Comparison of ENCODE assay signal across 17 mouse cellular contexts in genomic region chr12:75467814-75468213, GRCm38 (mm10). TPM values are rescaled to one million over a fixed set of nuclear protein-coding genes. Genes with fewer than 3 reads are reported as not detected.
DNase-seq lines count a peak whose midpoint lies in the region; ATAC-seq and TF ChIP-seq lines count a peak whose summit lies in the region.
"Had no signal": no experiment of that assay in that cellular context is flagged by ENCODE, and none has a peak within 500 bp of the region (broad histone marks: within the 10 kb centered on the region; RNA-seq: fewer than 3 reads in every experiment).

No protein-coding gene starts in this region.

- 0 out of 2 replicates have a peak, but pooled peaks cover 7% of the 10 kb centered on the region for H3K4me1 ChIP-seq in kidney, embryonic 16.5 days (ENCODE audit: insufficient read depth, low read length)
- no peaks in the 10 kb centered on the region for H3K4me1 ChIP-seq in CH12.LX (ENCODE audit: control insufficient read depth in 1 of 2, insufficient read depth in 2 of 2)
- no peaks in the 10 kb centered on the region; the same call in 1 of the 2 replicates for H3K4me1 ChIP-seq in intestine, embryonic 15.5 days (replicated peaks)
- H3K4me1 ChIP-seq: heart, embryonic 13.5 days had no signal

- in situ Hi-C loops in CH12.LX (cut with MboI; ENCODE audit: low pct_ligation_motif_present, low pct_unique_long_range_greater_than_20kb, low sequenced_read_pairs): loop anchor here (5.0 to 10.0 kb wide), 2 partner anchors 184 to 307 kb away; no protein-coding TSS in a partner anchor

- H3K9me3 ChIP-seq in kidney, embryonic 16.5 days (ENCODE audit: low read length): no peaks in the 10 kb centered on the region
- no peaks in the 10 kb centered on the region for H3K9me3 ChIP-seq in CH12.LX (replicated peaks; ENCODE audit: low read length)
- H3K9me3 ChIP-seq in intestine, embryonic 15.5 days: no peaks in the 10 kb centered on the region
- H3K9me3 ChIP-seq: forebrain, embryonic 10.5 days; G1E; heart, embryonic 13.5 days had no signal

- H3K79me2 ChIP-seq in CH12.LX (replicated peaks; ENCODE audit: control insufficient read depth, extremely low read depth, insufficient read depth, poor library complexity, severe bottlenecking): no peaks in the 10 kb centered on the region

- no peak overlapping the region for H3K27ac ChIP-seq in kidney, embryonic 16.5 days (ENCODE audit: low read length)
- H3K27ac ChIP-seq in CH12.LX (ENCODE audit: insufficient read depth, low read depth): no peak overlapping the region
- H3K27ac ChIP-seq in intestine, embryonic 15.5 days: no peak overlapping the region
- H3K27ac ChIP-seq: forebrain, embryonic 10.5 days; heart, embryonic 13.5 days; hindbrain, embryonic 14.5 days had no signal

- no peak for TF ChIP-seq EP300 in CH12.LX (IDR thresholded peaks at IDR 0.05; ENCODE audit: low read length)

- dilution Hi-C loops in CH12.LX (cut with MboI; ENCODE audit: extremely low pct_ligation_motif_present, extremely low pct_unique_long_range_greater_than_20kb, low sequenced_read_pairs): no loop called here

- H3K36me3 ChIP-seq in kidney, embryonic 16.5 days (ENCODE audit: insufficient read depth, low read length): peaks cover 31% of the 10 kb centered on the region
- peaks cover 30 to 65% of the 10 kb centered on the region in 2 experiments for H3K36me3 ChIP-seq in CH12.LX (replicated peaks in 1 of 2; ENCODE audit: control insufficient read depth in 1 of 2, insufficient read depth in 1 of 2, low read length in 1 of 2)
- H3K36me3 ChIP-seq in intestine, embryonic 15.5 days: no peaks in the 10 kb centered on the region

- no peak overlapping the region for H3K9ac ChIP-seq in kidney, embryonic 16.5 days (replicated peaks; ENCODE audit: low read length)
- no peak overlapping the region for H3K9ac ChIP-seq in CH12.LX (ENCODE audit: insufficient read depth, low read depth)
- no peak overlapping the region for H3K9ac ChIP-seq in intestine, embryonic 15.5 days
- H3K9ac ChIP-seq: heart, embryonic 13.5 days; hindbrain, embryonic 14.5 days had no signal

- DNase-seq in kidney, postnatal 36 days: peak; percentile 44 to 48
- DNase-seq in 416B (ENCODE audit: low read depth): peak; percentile 26
- no peak for DNase-seq in CH12.LX (ENCODE audit: extremely low read depth)

- no peaks in the 10 kb centered on the region for H3K27me3 ChIP-seq in kidney, embryonic 16.5 days (ENCODE audit: insufficient read depth, low read length)
- H3K27me3 ChIP-seq in CH12.LX (replicated peaks): no peaks in the 10 kb centered on the region
- no peaks in the 10 kb centered on the region for H3K27me3 ChIP-seq in intestine, embryonic 15.5 days (replicated peaks)
- H3K27me3 ChIP-seq: heart, embryonic 13.5 days had no signal

- 94% methylated on average over 6 of the region's 6 CpGs for WGBS in kidney, embryonic 16.5 days
- WGBS in intestine, embryonic 15.5 days: 87% methylated on average over 6 of the region's 6 CpGs

- TF ChIP-seq POLR2A in CH12.LX (IDR thresholded peaks at IDR 0.05; ENCODE audit: low read depth, low read length): no peak

- TF ChIP-seq CTCF in CH12.LX (conservative IDR thresholded peaks at IDR 0.05 in 1 of 2, IDR thresholded peaks at IDR 0.05 in 1 of 2; ENCODE audit: low read depth in 2 of 2, low read length in 2 of 2): peak in 1 of 2 experiments; percentile 34; a peak in 1 of 4 replicates

- TF ChIP-seq RAD21 in CH12.LX (IDR thresholded peaks at IDR 0.05; ENCODE audit: low read depth, low read length): no peak; the same call in none of the 2 replicates

- H3K4me3 ChIP-seq in kidney, embryonic 16.5 days (ENCODE audit: low read length): no peak overlapping the region
- no peak overlapping the region for H3K4me3 ChIP-seq in CH12.LX (replicated peaks in 1 of 3; ENCODE audit: low read depth in 2 of 3, low read length in 2 of 3, poor library complexity in 1 of 3)
- no peak overlapping the region for H3K4me3 ChIP-seq in intestine, embryonic 15.5 days (replicated peaks)
- H3K4me3 ChIP-seq: forebrain, embryonic 10.5 days; heart, embryonic 13.5 days had no signal

- H3K4me2 ChIP-seq in kidney, embryonic 16.5 days (replicated peaks; ENCODE audit: low read depth, low read length): no peak overlapping the region
- H3K4me2 ChIP-seq in CH12.LX (ENCODE audit: insufficient read depth, low read depth, poor library complexity, severe bottlenecking): no peak overlapping the region
- no peak overlapping the region for H3K4me2 ChIP-seq in intestine, embryonic 15.5 days (replicated peaks)
- H3K4me2 ChIP-seq: heart, embryonic 13.5 days; hindbrain, embryonic 14.5 days had no signal

- no peak for ATAC-seq in kidney, embryonic 16.5 days (ENCODE audit: low FRiP score, low TSS enrichment)
- peak; percentile 32; the same call in 1 of the 2 replicates for ATAC-seq in intestine, embryonic 15.5 days
- ATAC-seq in cerebellum, adult (ENCODE audit: insufficient number of reproducible peaks, low FRiP score, low TSS enrichment): no peak
- ATAC-seq in inflammation-experienced regulatory T-cells, adult 6 months: no peak

TF ChIP-seq in CH12.LX, 34 proteins besides CTCF, POLR2A, EP300 and RAD21:
- TF ChIP-seq BHLHE40 (IDR thresholded peaks at IDR 0.05; ENCODE audit: low read depth, low read length) (no peak), SMC3 (IDR thresholded peaks at IDR 0.05; ENCODE audit: low read depth, low read length) (peak; percentile 25; the same call in 1 of the 2 replicates), NRF1 (IDR thresholded peaks at IDR 0.05; ENCODE audit: low read depth, low read length) (no peak), E2F4 (IDR thresholded peaks at IDR 0.05; ENCODE audit: insufficient replicate concordance, low read depth, low read length) (no peak), GABPA (IDR thresholded peaks at IDR 0.05; ENCODE audit: insufficient replicate concordance, low read depth, low read length) (no peak), JUN (IDR thresholded peaks at IDR 0.05; ENCODE audit: insufficient read depth, low read depth, low read length) (no peak), ETS1 (conservative IDR thresholded peaks at IDR 0.05; ENCODE audit: low read depth, low read length) (no peak)

RNA-seq across cellular contexts. Expression of gene Gphb5, which starts 51.2 kb away (rescaled TPM):
- polyA plus RNA-seq in kidney, embryonic 16.5 days (2015; fragmentation: Nextera tagmentation; extraction: Ambion mirVana): not detected in 2 replicates
- not detected in 2 replicates for total RNA-seq in CH12.LX (2012; rRNA removed)
- not detected in 2 replicates for total RNA-seq in CH12.LX (2014; rRNA removed)
- polyA plus RNA-seq in CH12.LX (2012; ENCODE audit: insufficient read length, low read depth): not detected in 2 replicates
- not detected in 2 replicates for polyA plus RNA-seq in intestine, embryonic 15.5 days (2015; fragmentation: Nextera tagmentation; extraction: Ambion mirVana)
- not detected for polyA plus RNA-seq in inflammation-experienced regulatory T-cells, adult 6 months (2017; shearing (Covaris generic))
- total RNA-seq: adrenal gland, adult 18-20 months; common myeloid progenitor, adult 5-6 weeks; G1E; gastrocnemius, adult 18-20 months; layer of hippocampus, adult 18-20 months; megakaryocyte, adult 5-6 weeks had no signal
- polyA plus RNA-seq: forebrain, embryonic 10.5 days; G1E; heart, embryonic 13.5 days; hindbrain, embryonic 14.5 days; limb, embryonic 11.5 days had no signal
